Mouse (Mus musculus) liver, postnatal 0 days (tissue): ENCODE data around the gene A930017K11Rik.

ENCODE experiments used
- CTCF ChIP-seq: sonication (generic); IDR thresholded peaks from 2 replicates; pipeline ENCODE4 v1.5.1; 2016; ENCODE audit warnings: antibody characterized with exemption, low read depth
- EP300 ChIP-seq: IDR thresholded peaks from 2 replicates; pipeline ENCODE4 v1.6.1; 2016; ENCODE audit warnings: antibody characterized with exemption, low read depth, mild to moderate bottlenecking

- TF ChIP-seq CTCF, result no peak
- TF ChIP-seq EP300, result no peak
Measured at GRCm38 (mm10) chr17:25918037-25918750, 34.2 kb downstream of the A930017K11Rik start.
